Mouse (Mus musculus): ENCODE measurements around the gene Kcnc3.

Kcnc3 gene

DNA sequence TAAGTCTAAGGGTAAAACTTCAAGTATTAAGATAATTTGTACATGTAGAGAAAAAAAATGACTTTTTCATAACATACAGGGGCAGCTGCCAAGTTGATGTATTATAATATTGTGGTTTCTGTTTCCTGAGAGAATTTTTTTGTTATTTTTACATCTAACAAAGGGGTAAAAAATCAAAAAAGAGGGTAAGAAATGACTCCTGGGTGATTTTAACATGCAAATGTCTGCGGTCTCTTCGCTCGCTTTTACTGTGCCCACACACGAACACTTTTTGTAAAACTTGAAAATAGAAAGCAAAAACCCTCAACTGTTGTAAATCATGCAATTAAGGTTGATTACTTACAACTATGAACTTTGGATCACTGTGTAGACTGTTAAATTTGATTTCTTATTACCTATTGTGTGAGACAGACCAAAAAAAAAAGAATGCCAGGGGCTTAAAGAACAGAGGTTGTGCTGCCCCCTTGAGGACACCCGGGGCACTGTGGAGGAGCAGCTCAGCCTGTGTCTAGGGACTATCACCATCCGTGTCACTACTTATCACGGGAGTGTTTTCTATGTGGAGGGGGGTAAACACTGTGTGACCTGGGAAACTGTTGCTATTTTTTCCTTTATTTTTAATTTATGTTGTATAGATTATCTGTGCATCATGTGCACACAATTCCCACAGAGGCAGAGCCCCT is 56.7 kb downstream of the Kcnc3 start:
- ChIA-PET POLR2A (interaction anchor here in 3 of 4 experiments (0.6 to 2.7 kb wide), 15 partner anchors 9 to 1301 kb away, joined by 3 to 7 read pairs (median 3); partner anchors contain the start of genes Il4i1 (in 1 of the 3), Nup62 (in 1 of the 3) and Pold1 (in 1 of the 3)), CTCF (interaction anchor here (0.5 to 3.8 kb wide), 69 partner anchors 9 to 752 kb away, joined by 3 to 29 read pairs (median 4); partner anchors contain the start of genes Kcnc3 (in 2 of the 4), Emc10 (in 1 of the 4), Fam71e1 (in 1 of the 4) and Pold1 (in 1 of the 4))

DNA sequence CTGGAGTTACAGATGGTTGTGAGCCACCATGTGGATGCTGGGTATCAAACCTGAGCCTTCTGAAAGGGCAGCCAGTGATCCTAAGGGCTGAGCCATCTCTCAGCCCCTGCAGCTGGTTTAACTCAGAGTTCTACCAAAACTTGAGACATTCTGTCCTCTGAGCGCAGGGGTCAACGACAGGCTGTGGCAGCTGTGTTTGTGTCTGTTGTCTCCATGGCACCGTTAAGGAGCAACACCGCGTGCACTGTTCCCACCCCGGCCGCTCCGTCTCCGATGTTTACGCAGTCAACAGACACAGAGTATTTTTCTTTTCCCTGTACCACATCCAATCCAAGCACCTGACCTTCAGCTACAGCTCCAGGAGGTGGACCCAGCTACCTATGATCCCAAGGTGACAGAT is 57.3 kb downstream of the Kcnc3 start:
- CTCF ChIA-PET: interaction anchor here (0.5 to 3.8 kb wide), 74 partner anchors 8 to 753 kb away, joined by 3 to 29 read pairs (median 4); partner anchors contain the start of genes Kcnc3 (in 2 of the 4), Emc10 (in 1 of the 4), Fam71e1 (in 1 of the 4) and Pold1 (in 1 of the 4)
- POLR2A ChIA-PET: interaction anchor here in 2 of 4 experiments (0.6 to 2.7 kb wide), 16 partner anchors 9 to 1301 kb away, joined by 3 to 7 read pairs (median 3); partner anchors contain the start of genes Il4i1 (in 1 of the 2), Izumo2 (in 1 of the 2), Nup62 (in 1 of the 2) and Pold1 (in 1 of the 2)

DNA sequence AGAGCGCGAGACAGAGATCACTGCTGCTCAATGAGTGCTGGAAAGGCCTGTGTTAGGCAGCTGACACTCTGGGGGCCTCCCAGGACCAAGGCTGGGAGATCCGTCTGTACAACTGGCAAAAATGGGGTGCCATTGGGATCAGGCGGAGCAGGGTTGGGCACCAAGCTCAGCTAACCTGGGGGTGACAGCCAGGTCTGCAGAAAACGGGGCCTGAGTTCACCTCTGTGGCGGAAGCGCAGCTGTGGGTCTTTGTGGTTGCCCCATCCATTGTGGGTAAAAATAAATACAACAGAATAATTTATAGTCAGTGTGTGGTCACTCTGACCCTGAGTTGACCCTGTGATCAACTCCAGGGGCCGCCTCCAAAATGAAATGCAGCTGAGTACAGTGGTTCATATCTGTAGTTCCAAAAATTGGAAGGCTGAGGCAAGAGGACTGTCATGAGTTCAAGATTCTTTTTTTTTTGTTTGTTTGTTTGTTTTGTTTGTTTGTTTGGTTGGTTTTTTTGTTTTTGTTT is 58.7 kb downstream of the Kcnc3 start:
- CTCF ChIA-PET: interaction anchor here (0.7 to 3.8 kb wide), 38 partner anchors 8 to 1067 kb away, joined by 3 to 29 read pairs (median 6); partner anchors contain the start of genes Pold1 (in 2 of the 4) and Kcnc3 (in 1 of the 4)
- POLR2A ChIA-PET: interaction anchor here in 2 of 4 experiments (1.0 to 2.7 kb wide), 5 partner anchors 11 to 95 kb away, joined by 3 to 7 read pairs (median 4); no protein-coding TSS in a partner anchor

DNA sequence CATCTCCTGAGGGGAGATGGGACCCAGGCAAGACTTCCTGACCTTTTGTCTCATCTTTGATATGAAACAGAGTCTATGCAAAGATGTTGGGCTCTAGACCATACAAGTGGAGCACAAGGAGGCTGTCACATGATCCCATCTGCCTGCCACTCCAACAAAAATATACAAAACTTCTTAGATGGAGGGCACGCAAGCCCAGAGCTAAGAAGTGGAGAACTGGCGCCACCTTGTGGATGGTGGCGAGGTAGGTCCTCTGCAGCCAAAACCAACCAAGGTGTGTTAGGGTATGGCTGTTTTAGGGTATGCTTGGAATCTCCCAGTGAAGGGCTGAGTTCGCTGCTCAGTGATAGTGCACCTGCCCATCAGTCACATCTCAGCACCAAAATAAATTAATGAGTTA is 59.5 kb downstream of the Kcnc3 start:
- ChIA-PET CTCF (interaction anchor here (0.6 to 3.8 kb wide), 65 partner anchors 8 to 1066 kb away, joined by 3 to 29 read pairs (median 4); partner anchors contain the start of genes Pold1 (in 2 of the 4), Akt1s1 (in 1 of the 4), Atf5 (in 1 of the 4) and Il4i1 (in 1 of the 4)), POLR2A (interaction anchor here in 3 of 4 experiments (0.6 to 2.3 kb wide), 9 partner anchors 18 to 387 kb away, joined by 3 to 9 read pairs (median 3); no protein-coding TSS in a partner anchor)

DNA sequence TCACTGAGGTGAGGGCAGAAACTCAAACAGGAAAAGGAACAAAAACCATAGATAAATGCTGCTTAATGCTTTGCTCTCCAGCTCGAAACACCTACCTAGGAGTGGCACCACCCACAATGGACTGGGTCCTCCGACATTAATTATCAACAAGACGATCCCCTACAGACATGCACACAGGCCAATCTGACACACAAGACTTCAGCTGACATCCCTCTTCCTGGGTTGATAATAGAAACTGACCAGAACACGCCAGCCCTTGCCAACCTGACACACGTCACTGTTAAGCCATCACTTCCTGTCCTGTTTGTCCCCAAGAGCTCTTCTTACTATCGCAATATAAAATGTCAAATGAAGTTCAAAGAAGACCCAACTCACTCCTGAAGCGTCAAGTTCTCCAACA is 61.0 kb downstream of the Kcnc3 start:
- CTCF ChIA-PET: interaction anchor here in 2 of 4 experiments (0.8 to 3.4 kb wide), 6 partner anchors 9 to 150 kb away, joined by 3 to 19 read pairs (median 4); no protein-coding TSS in a partner anchor
- POLR2A ChIA-PET: interaction anchor here in 2 of 4 experiments (0.6 to 1.1 kb wide), 2 partner anchors 9 to 975 kb away, joined by 3 to 4 read pairs; no protein-coding TSS in a partner anchor

DNA sequence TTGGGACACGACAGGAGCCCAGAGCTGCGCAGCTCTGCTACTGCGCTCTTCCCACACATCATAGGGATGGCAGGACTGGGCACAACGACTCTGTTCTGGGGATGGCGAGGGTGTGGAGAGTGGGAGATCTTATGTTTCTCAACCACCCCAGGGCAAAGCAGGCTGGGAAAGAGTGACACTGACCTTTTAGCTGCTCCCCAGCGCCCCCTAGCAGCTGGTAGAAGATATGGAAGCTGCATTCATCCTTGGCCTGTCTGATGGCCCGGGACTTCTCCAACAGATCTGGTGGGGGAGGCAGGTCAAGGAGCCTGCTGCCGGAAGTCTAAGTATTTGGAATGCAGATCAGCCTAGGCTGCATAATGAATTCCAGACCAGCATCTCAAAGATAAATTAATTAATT is 63.3 kb downstream of the Kcnc3 start:
- POLR2A ChIA-PET: interaction anchor here in 3 of 4 experiments (0.5 to 1.8 kb wide), 20 partner anchors 9 to 399 kb away, joined by 3 to 7 read pairs (median 4); partner anchors contain the start of genes Il4i1 (in 2 of the 3), Nup62 (in 2 of the 3), Ap2a1 (in 1 of the 3) and Izumo2 (in 1 of the 3)
- CTCF ChIA-PET: interaction anchor here (0.6 to 3.9 kb wide), 90 partner anchors 8 to 948 kb away, joined by 3 to 61 read pairs (median 5); partner anchors contain the start of genes Pold1 (in 2 of the 4), Aldh16a1 (in 1 of the 4), Ap2a1 (in 1 of the 4) and Fam71e1 (in 1 of the 4)
